Mouse (Mus musculus) MEL (cell line): ENCODE results near the gene Mip. TPM values are rescaled to one million over a fixed set of nuclear protein-coding genes. Genes with fewer than 3 reads are reported as not detected.

Experiments used
- DNase-seq: peaks from one replicate; pipeline ENCODE4 v3.0.0; 2011; ENCODE audit warnings: low read depth, low spot score
- H3K27ac ChIP-seq: 2 replicates; pipeline ENCODE4 v1.5.1; 2012; ENCODE audit warnings: low read depth, mild to moderate bottlenecking, control low read depth, low read length, moderate library complexity; ENCODE audit not compliant: control insufficient read depth
- H3K27me3 ChIP-seq, 2 experiments: fragments of 150-350 bp in 1 of 2; sonication (generic) in 1 of 2; 2 replicates each; pipeline ENCODE4 v1.6.1; 2012; ENCODE audit warnings: low read length in 2 of 2, mild to moderate bottlenecking in 2 of 2, improper control_type of control experiment in 1 of 2, moderate library complexity in 1 of 2; ENCODE audit not compliant: insufficient read depth in 2 of 2, control insufficient read depth in 1 of 2
- H3K36me3 ChIP-seq, 2 experiments: 2 replicates each; pipeline ENCODE4 v1.6.1; 2012 to 2014; ENCODE audit warnings: low read length in 2 of 2, improper control_type of control experiment in 1 of 2, inconsistent platforms in 1 of 2, mild to moderate bottlenecking in 1 of 2; ENCODE audit not compliant: insufficient read depth in 2 of 2, control insufficient read depth in 1 of 2
- H3K4me1 ChIP-seq, 2 experiments: fragments of 150-350 bp in 1 of 2; sonication (generic) in 1 of 2; 2 replicates each; pipeline ENCODE4 v1.6.1; 2012; ENCODE audit warnings: low read length in 2 of 2, improper control_type of control experiment in 1 of 2, mild to moderate bottlenecking in 1 of 2; ENCODE audit not compliant: insufficient read depth in 2 of 2, control insufficient read depth in 1 of 2
- H3K4me3 ChIP-seq, 2 experiments: fragments of 150-350 bp in 1 of 2; sonication (generic) in 1 of 2; 2 replicates each; pipeline ENCODE4 v1.5.1; 2012; ENCODE audit warnings: low read depth in 2 of 2, low read length in 2 of 2, mild to moderate bottlenecking in 2 of 2, moderate library complexity in 2 of 2, control low read depth in 1 of 2, improper control_type of control experiment in 1 of 2; ENCODE audit not compliant: control insufficient read depth in 1 of 2, insufficient read depth in 1 of 2
- H3K79me2 ChIP-seq: 2 replicates; pipeline ENCODE4 v1.6.1; 2012; ENCODE audit warnings: mild to moderate bottlenecking, low read length, moderate library complexity; ENCODE audit not compliant: control insufficient read depth, poor library complexity, insufficient read depth
- H3K9ac ChIP-seq: 2 replicates; pipeline ENCODE4 v1.6.1; 2012; ENCODE audit warnings: low read depth, mild to moderate bottlenecking, control low read depth, low read length, moderate library complexity; ENCODE audit not compliant: control insufficient read depth, poor library complexity, severe bottlenecking
- H3K9me3 ChIP-seq: fragments of 150-350 bp; sonication (generic); replicated peaks from 2 replicates; pipeline ENCODE4 v1.6.1; 2012; ENCODE audit warnings: mild to moderate bottlenecking, low read length, improper control_type of control experiment, moderate library complexity; ENCODE audit not compliant: insufficient read depth
- BHLHE40 ChIP-seq: IDR thresholded peaks from 2 replicates; pipeline ENCODE4 v1.6.1; 2012; ENCODE audit warnings: low read depth, mild to moderate bottlenecking, inconsistent platforms, low read length, improper control_type of control experiment, borderline replicate concordance
- CHD2 ChIP-seq: IDR thresholded peaks from 2 replicates; pipeline ENCODE4 v1.6.1; 2011; ENCODE audit warnings: low read length, improper control_type of control experiment
- CTCF ChIP-seq, 3 experiments: IDR thresholded peaks in 2 of 3; conservative IDR thresholded peaks in 1 of 3; 2 replicates each; pipeline ENCODE4 v1.5.1; 2011 to 2012; ENCODE audit warnings: low read length in 3 of 3, low read depth in 2 of 3, mild to moderate bottlenecking in 2 of 3, improper control_type of control experiment in 1 of 3, inconsistent platforms in 1 of 3, mixed read lengths in 1 of 3, moderate library complexity in 1 of 3; ENCODE audit not compliant: control insufficient read depth in 1 of 3, insufficient read depth in 1 of 3, poor library complexity in 1 of 3, severe bottlenecking in 1 of 3
- E2F4 ChIP-seq: IDR thresholded peaks from 2 replicates; pipeline ENCODE4 v1.6.1; 2011; ENCODE audit warnings: low read depth, low read length, improper control_type of control experiment, borderline replicate concordance
- EP300 ChIP-seq, 2 experiments: IDR thresholded peaks; 2 replicates each; pipeline ENCODE4 v1.6.1; 2011; ENCODE audit warnings: improper control_type of control experiment in 2 of 2, low read length in 2 of 2, low read depth in 1 of 2, mild to moderate bottlenecking in 1 of 2
- GABPA ChIP-seq: IDR thresholded peaks from 2 replicates; pipeline ENCODE4 v1.6.1; 2012; ENCODE audit warnings: low read depth, mild to moderate bottlenecking, inconsistent platforms, low read length, improper control_type of control experiment, moderate library complexity
- HCFC1 ChIP-seq: IDR thresholded peaks from 2 replicates; pipeline ENCODE4 v1.6.1; 2012; ENCODE audit warnings: low read depth, mild to moderate bottlenecking, inconsistent platforms, low read length, improper control_type of control experiment, moderate library complexity
- JUND ChIP-seq: IDR thresholded peaks from 2 replicates; pipeline ENCODE4 v1.6.1; 2011; ENCODE audit warnings: low read depth, mild to moderate bottlenecking, improper control_type of control experiment, low read length
- KAT2A ChIP-seq: conservative IDR thresholded peaks from 2 replicates; pipeline ENCODE4 v1.6.1; 2012; ENCODE audit warnings: low read depth, low read length, improper control_type of control experiment, inconsistent platforms
- MAFK ChIP-seq: IDR thresholded peaks from 2 replicates; pipeline ENCODE4 v1.6.1; 2011; ENCODE audit warnings: low read depth, mild to moderate bottlenecking, low read length, improper control_type of control experiment, borderline replicate concordance
- MAX ChIP-seq: IDR thresholded peaks from 2 replicates; pipeline ENCODE4 v1.6.1; 2011; ENCODE audit warnings: low read length, improper control_type of control experiment
- MEF2A ChIP-seq: IDR thresholded peaks from 2 replicates; pipeline ENCODE4 v1.6.1; 2014; ENCODE audit warnings: low read depth, mild to moderate bottlenecking, inconsistent platforms, low read length, improper control_type of control experiment; ENCODE audit not compliant: poor library complexity, insufficient replicate concordance, severe bottlenecking; ENCODE audit errors: extremely low read depth
- MXI1 ChIP-seq: IDR thresholded peaks from 2 replicates; pipeline ENCODE4 v1.6.1; 2011; ENCODE audit warnings: mild to moderate bottlenecking, low read depth, low read length, improper control_type of control experiment
- MYB ChIP-seq: IDR thresholded peaks from 2 replicates; pipeline ENCODE4 v1.6.1; 2011; ENCODE audit warnings: mild to moderate bottlenecking, low read depth, low read length, improper control_type of control experiment
- MYC ChIP-seq: IDR thresholded peaks from 2 replicates; pipeline ENCODE4 v1.6.1; 2011; ENCODE audit warnings: low read depth, mild to moderate bottlenecking, low read length, improper control_type of control experiment, moderate library complexity
- NELFE ChIP-seq: IDR thresholded peaks from 2 replicates; pipeline ENCODE4 v1.6.1; 2011; ENCODE audit warnings: low read depth, low read length, improper control_type of control experiment
- NRF1 ChIP-seq: IDR thresholded peaks from 2 replicates; pipeline ENCODE4 v1.6.1; 2014; ENCODE audit warnings: low read depth, mild to moderate bottlenecking, inconsistent platforms, low read length, improper control_type of control experiment, moderate library complexity; ENCODE audit not compliant: poor library complexity, insufficient read depth, severe bottlenecking
- POLR2A ChIP-seq, 2 experiments: IDR thresholded peaks; 2 replicates each; pipeline ENCODE4 v1.6.1; 2011 to 2012; ENCODE audit warnings: low read length in 2 of 2, mild to moderate bottlenecking in 2 of 2, control low read depth in 1 of 2, improper control_type of control experiment in 1 of 2, low read depth in 1 of 2, moderate library complexity in 1 of 2; ENCODE audit not compliant: control insufficient read depth in 1 of 2, insufficient read depth in 1 of 2, poor library complexity in 1 of 2
- POLR2AphosphoS2 ChIP-seq: IDR thresholded peaks from 2 replicates; pipeline ENCODE4 v1.6.1; 2011; ENCODE audit warnings: low read length, improper control_type of control experiment
- RAD21 ChIP-seq: IDR thresholded peaks from 2 replicates; pipeline ENCODE4 v1.6.1; 2011; ENCODE audit warnings: mild to moderate bottlenecking, low read depth, low read length, improper control_type of control experiment
- RCOR1 ChIP-seq: IDR thresholded peaks from 2 replicates; pipeline ENCODE4 v1.6.1; 2012; ENCODE audit warnings: low read depth, mild to moderate bottlenecking, inconsistent platforms, low read length, improper control_type of control experiment
- SMC3 ChIP-seq: IDR thresholded peaks from 2 replicates; pipeline ENCODE4 v1.6.1; 2011; ENCODE audit warnings: low read depth, low read length, improper control_type of control experiment
- TAL1 ChIP-seq: IDR thresholded peaks from 2 replicates; pipeline ENCODE4 v1.6.1; 2012; ENCODE audit warnings: mild to moderate bottlenecking, inconsistent platforms, low read length, moderate library complexity, mixed read lengths
- TBP ChIP-seq: IDR thresholded peaks from 2 replicates; pipeline ENCODE4 v1.8.0; 2011; ENCODE audit warnings: low read depth, low read length, improper control_type of control experiment
- TCF12 ChIP-seq: IDR thresholded peaks from 2 replicates; pipeline ENCODE4 v1.6.1; 2014; ENCODE audit warnings: low read depth, mild to moderate bottlenecking, inconsistent platforms, low read length, improper control_type of control experiment, moderate library complexity
- USF1 ChIP-seq: IDR thresholded peaks from 2 replicates; pipeline ENCODE4 v1.6.1; 2014; ENCODE audit warnings: low read depth, mild to moderate bottlenecking, inconsistent platforms, low read length, improper control_type of control experiment, moderate library complexity
- USF2 ChIP-seq, 2 experiments: IDR thresholded peaks; 2 replicates each; pipeline ENCODE4 v1.6.1; 2011 to 2012; ENCODE audit warnings: improper control_type of control experiment in 2 of 2, low read length in 2 of 2, borderline replicate concordance in 1 of 2, inconsistent platforms in 1 of 2, low read depth in 1 of 2, mild to moderate bottlenecking in 1 of 2; ENCODE audit not compliant: insufficient read depth in 1 of 2
- ZC3H11A ChIP-seq: IDR thresholded peaks from 2 replicates; pipeline ENCODE4 v1.6.1; 2012; ENCODE audit warnings: low read depth, mild to moderate bottlenecking, inconsistent platforms, low read length, improper control_type of control experiment
- polyA plus RNA-seq, 2 experiments: library from polyadenylated mRNA; stranded (reverse) in 1 of 2; unstranded in 1 of 2; fragments of >175 nt in 1 of 2; fragments of >200 nt in 1 of 2; gene quantifications; 2 replicates each; pipeline versions ENCODE4 v1.2.1 to v1.2.4; 2012; ENCODE audit warnings: low replicate concordance in 2 of 2, low read depth in 1 of 2; ENCODE audit not compliant: insufficient read length in 2 of 2, insufficient read depth in 1 of 2, missing spikeins in 1 of 2
- total RNA-seq: library from RNA; depleted of rRNA; stranded (reverse); fragments of 300-350 nt; gene quantifications from 2 replicates; pipeline ENCODE4 v1.2.3, GENCODE M21; 2012

The Mip gene
- total and polyA plus RNA-seq, 3 experiments, result 0.04 TPM; not detected in 2

DNA sequence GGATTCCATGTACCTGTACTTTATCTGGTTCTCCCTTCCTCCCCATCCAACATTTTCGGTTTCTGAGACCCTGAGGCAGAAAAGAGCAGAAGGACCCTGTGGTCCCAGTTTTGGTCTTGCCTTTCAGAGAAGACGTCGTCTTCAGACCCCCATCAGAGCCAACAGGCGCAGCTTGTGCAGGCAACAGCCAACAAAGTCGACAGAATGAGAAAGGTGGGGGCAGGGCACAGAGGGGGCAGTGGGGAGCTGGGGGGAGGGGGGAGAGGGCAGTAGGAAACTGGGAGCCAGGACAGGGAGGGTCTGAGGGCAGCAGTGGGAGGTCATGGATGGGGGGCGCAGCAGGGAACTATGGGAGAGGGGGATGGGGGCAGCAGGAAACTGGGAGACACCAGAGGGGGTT is 52.5 kb downstream of the Mip start:
- H3K9me3 ChIP-seq, result no peaks in the 10 kb centered on the region
- H3K4me1 ChIP-seq, result no peaks in the 10 kb centered on the region
- H3K36me3 ChIP-seq, result no peaks in the 10 kb centered on the region
- H3K27ac ChIP-seq, result no peak overlapping the region
- no peak for TF ChIP-seq KAT2A
- no peak for TF ChIP-seq E2F4
- no peak for TF ChIP-seq BHLHE40
- TF ChIP-seq POLR2AphosphoS2, result no peak
- TF ChIP-seq NELFE, result no peak
- TF ChIP-seq USF1, result no peak
- TF ChIP-seq ZC3H11A, result no peak
- TF ChIP-seq TAL1, result no peak
- no peak for TF ChIP-seq TBP
- TF ChIP-seq JUND, result no peak
- TF ChIP-seq USF2 (IDR thresholded peaks at IDR 0.05; ENCODE audit: borderline replicate concordance in 1 of 2, insufficient read depth in 1 of 2, low read depth in 1 of 2, low read length in 2 of 2), result no peak
- no peak for TF ChIP-seq MXI1
- no peak for TF ChIP-seq RAD21
- no peak for TF ChIP-seq TCF12
- no peak for TF ChIP-seq MAFK
- TF ChIP-seq MYB, result no peak
- no peak for TF ChIP-seq GABPA
- TF ChIP-seq SMC3, result no peak
- TF ChIP-seq MYC, result no peak
- TF ChIP-seq CHD2, result no peak
- H3K9ac ChIP-seq, result no peak overlapping the region
- no peaks in the 10 kb centered on the region for H3K79me2 ChIP-seq
- H3K4me3 ChIP-seq, result no peak overlapping the region
- no peak for DNase-seq
- H3K27me3 ChIP-seq, result no peaks in the 10 kb centered on the region

DNA sequence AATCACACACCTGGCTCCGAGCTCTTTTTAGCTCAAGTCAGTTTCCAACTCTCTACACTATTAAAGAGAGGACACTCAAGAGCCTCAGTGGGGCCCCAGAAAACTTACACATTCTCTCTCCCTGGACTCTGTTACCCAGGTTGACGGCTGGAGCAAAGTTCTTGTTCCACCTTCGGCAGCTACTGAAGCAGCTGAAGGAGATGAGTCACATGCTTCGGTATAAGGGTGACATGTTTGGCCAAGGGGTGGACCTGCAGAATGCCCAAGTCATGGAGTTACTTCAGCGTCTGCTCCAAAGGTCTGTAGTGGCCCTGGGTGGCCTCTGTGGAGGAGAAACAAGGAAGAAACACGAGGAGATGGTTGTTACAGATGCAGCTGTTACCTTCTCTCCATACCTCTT is 55.3 kb downstream of the Mip start:
- no peaks in the 10 kb centered on the region for H3K27me3 ChIP-seq
- no peaks in the 10 kb centered on the region for H3K4me1 ChIP-seq
- DNase-seq, result no peak
- H3K36me3 ChIP-seq, result no peaks in the 10 kb centered on the region
- no peak overlapping the region for H3K4me3 ChIP-seq
- no peak overlapping the region for H3K27ac ChIP-seq
- H3K79me2 ChIP-seq, result no peaks in the 10 kb centered on the region
- no peak for TF ChIP-seq CTCF (IDR thresholded peaks at IDR 0.05 in 2 of 3, conservative IDR thresholded peaks at IDR 0.05 in 1 of 3; ENCODE audit: control insufficient read depth in 1 of 3, insufficient read depth in 1 of 3, low read depth in 2 of 3, low read length in 3 of 3, poor library complexity in 1 of 3, severe bottlenecking in 1 of 3)
- no peak for TF ChIP-seq E2F4
- no peak for TF ChIP-seq POLR2A (IDR thresholded peaks at IDR 0.05; ENCODE audit: control insufficient read depth in 1 of 2, insufficient read depth in 1 of 2, low read depth in 1 of 2, low read length in 2 of 2, poor library complexity in 1 of 2)
- TF ChIP-seq MAFK, result no peak
- TF ChIP-seq USF1, result no peak
- TF ChIP-seq SMC3, result no peak
- no peak for TF ChIP-seq HCFC1
- TF ChIP-seq RCOR1, result no peak
- TF ChIP-seq BHLHE40, result no peak
- no peak for TF ChIP-seq KAT2A
- no peak for TF ChIP-seq MYB
- TF ChIP-seq CHD2, result no peak
- no peak for TF ChIP-seq MEF2A
- TF ChIP-seq TAL1, result no peak
- TF ChIP-seq EP300 (IDR thresholded peaks at IDR 0.05; ENCODE audit: low read depth in 1 of 2, low read length in 2 of 2), result no peak
- no peak for TF ChIP-seq ZC3H11A
- TF ChIP-seq POLR2AphosphoS2, result no peak
- no peak for TF ChIP-seq TCF12
- TF ChIP-seq MAX, result no peak
- no peak for TF ChIP-seq NRF1
- H3K9ac ChIP-seq, result no peak overlapping the region
- no peaks in the 10 kb centered on the region for H3K9me3 ChIP-seq
